Mouse (Mus musculus): ENCODE measurements around the gene Mki67. TPM values are rescaled to one million over a fixed set of nuclear protein-coding genes. Genes with fewer than 3 reads are reported as not detected.
"Not testable (repeated sequence)": the region's sequence is repeated elsewhere in the genome, so short reads cannot be mapped to it uniquely, and the experiment has no call there.

The Mki67 gene
- polyA plus RNA-seq, 1 experiment from 2014 or later: 82.1 TPM

DNA sequence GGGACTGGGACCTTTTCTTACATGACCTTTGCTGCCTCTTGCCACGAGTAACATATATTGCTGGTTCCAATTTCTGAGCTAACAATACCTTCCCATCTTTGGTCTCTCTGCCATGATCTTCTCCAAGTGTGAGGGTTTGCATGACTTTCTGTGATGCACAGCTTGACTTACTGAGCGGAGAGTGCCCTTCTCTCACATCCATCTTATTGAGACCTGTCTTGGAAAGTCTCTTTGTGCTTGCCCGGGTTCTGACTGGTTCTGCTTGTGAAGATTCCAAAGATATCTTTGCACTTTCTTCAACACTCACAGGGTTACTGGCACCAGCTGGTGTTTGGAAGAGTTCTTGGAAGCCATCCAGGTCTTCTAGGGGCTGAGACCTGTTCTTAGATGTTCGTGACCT lies 20.0 kb downstream of the Mki67 start:
- DNase-seq (no peak), ATAC-seq (ENCODE audit: low read depth) (no peak)
- H3K27me3 ChIP-seq: no peaks in the 10 kb centered on the region
- H3K27ac ChIP-seq: no peak overlapping the region
- H3K4me2 ChIP-seq: no peak overlapping the region
- no peaks in the 10 kb centered on the region for H3K9me3 ChIP-seq (replicated peaks)
- WGBS (ENCODE audit: insufficient replicate concordance): 95% methylated on average over 4 of the region's 4 CpGs
- H3K4me3 ChIP-seq (replicated peaks): no peak overlapping the region
- H3K4me1 ChIP-seq (replicated peaks): no peaks in the 10 kb centered on the region
- peaks cover 100% of the 10 kb centered on the region for H3K36me3 ChIP-seq
- H3K9ac ChIP-seq: no peak overlapping the region

DNA sequence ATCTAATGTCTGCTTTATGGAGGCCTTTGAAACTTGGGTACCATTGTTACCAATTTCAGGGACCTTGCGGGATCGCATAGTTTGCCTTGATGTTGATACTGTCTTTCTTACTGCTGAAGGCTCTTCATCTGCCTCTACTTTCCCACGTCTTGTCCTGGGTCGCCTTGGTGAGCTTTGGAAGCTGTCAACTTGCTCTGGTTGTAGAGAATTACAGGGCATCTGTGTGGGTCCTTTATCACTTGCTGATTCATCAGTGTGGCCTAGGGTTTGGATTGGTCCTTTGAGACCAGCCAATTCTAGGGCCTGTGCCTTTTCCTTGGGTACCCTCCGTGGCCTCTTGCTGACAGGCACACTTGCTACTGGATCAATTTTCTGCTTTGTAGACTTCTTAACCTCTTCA lies 21.4 kb downstream of the Mki67 start:
- no peak overlapping the region for H3K9ac ChIP-seq
- DNase-seq (no peak), ATAC-seq (ENCODE audit: low read depth) (no peak)
- no peak overlapping the region for H3K4me3 ChIP-seq (replicated peaks)
- H3K27ac ChIP-seq: no peak overlapping the region
- no peaks in the 10 kb centered on the region for H3K4me1 ChIP-seq (replicated peaks)
- no peaks in the 10 kb centered on the region for H3K9me3 ChIP-seq (replicated peaks)
- 95% methylated on average over 5 of the region's 5 CpGs for WGBS (ENCODE audit: insufficient replicate concordance)
- H3K27me3 ChIP-seq: no peaks in the 10 kb centered on the region
- no peak overlapping the region for H3K4me2 ChIP-seq
- peaks cover 100% of the 10 kb centered on the region for H3K36me3 ChIP-seq

DNA sequence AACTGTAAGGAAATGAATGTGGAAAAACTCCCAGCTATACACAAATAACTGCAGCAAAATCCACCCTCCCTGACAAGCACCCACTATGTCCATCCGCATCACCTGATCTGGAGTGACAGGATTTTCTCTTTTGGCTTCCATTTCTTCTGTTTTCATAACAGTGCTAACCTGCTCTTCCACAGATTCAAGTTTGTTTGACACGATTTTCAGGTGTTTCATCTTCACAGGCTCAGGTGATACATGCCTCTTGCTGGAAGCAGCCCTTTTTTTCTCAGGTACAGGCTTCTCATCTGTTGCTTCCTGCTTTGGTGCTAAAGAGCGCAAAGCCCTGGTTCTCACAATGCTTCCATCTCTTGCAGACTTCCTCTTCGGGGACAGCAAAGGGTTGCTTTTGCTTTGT lies 22.0 kb downstream of the Mki67 start:
- DNase-seq (no peak), ATAC-seq (ENCODE audit: low read depth) (no peak)
- 89% methylated on average over 4 of the region's 4 CpGs for WGBS (ENCODE audit: insufficient replicate concordance)
- Histone ChIP-seq H3K27ac (no peak overlapping the region), H3K27me3 (no peaks in the 10 kb centered on the region), H3K4me2 (no peak overlapping the region), H3K4me1 (replicated peaks) (no peaks in the 10 kb centered on the region), H3K9ac (no peak overlapping the region), H3K4me3 (replicated peaks) (no peak overlapping the region), H3K36me3 (peaks cover 100% of the 10 kb centered on the region), H3K9me3 (replicated peaks) (no peaks in the 10 kb centered on the region)

DNA sequence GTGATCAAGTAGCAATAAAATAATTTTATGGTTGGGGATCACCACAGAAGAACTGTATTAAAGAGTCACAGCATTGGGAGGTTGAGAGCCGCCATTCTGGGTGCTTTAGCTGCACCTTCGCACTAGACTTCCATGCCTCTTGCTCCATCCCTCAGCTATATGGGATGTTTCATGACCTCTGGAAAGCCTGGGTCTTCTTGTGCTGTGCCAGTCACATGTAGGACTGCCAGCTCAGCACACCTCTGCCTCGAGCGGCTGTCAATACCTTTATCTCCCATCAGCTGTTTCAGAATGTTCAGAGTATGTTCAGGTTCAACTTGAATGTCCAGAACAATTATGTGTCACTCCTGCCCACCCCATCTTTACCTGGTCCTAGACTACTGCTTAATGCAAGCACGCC lies 24.2 kb downstream of the Mki67 start:
- Histone ChIP-seq H3K27ac (no peak overlapping the region), H3K27me3 (no peaks in the 10 kb centered on the region), H3K4me2 (no peak overlapping the region), H3K9me3 (replicated peaks) (no peaks in the 10 kb centered on the region), H3K4me1 (replicated peaks) (no peaks in the 10 kb centered on the region), H3K36me3 (peaks cover 100% of the 10 kb centered on the region), H3K9ac (no peak overlapping the region), H3K4me3 (replicated peaks) (no peak overlapping the region)
- ATAC-seq (ENCODE audit: low read depth): no peak
- WGBS (ENCODE audit: insufficient replicate concordance): 87% methylated on average over 5 of the region's 5 CpGs
- no peak for DNase-seq

DNA sequence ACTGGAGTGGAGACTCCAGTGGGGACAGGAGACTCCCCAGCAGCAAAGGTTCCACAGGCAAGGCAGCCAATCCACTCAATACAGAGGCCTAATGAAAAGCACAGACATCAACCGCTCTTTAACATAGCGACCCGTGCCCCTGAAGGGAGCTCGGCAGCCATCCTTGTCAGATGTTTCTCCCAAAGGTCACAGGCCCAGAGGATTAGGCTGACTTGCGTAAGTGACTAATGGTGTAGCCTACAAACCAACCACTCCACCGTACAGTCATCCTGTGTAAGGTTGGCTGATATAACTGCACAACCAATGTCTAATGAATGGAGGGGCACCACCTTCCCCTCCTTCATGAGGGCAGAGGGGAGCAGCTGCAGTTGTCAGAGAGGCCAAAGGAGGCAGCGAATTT lies 26.8 kb downstream of the Mki67 start:
- DNase-seq (no peak), ATAC-seq (ENCODE audit: low read depth) (no peak)
- H3K4me3 ChIP-seq (replicated peaks): no peak overlapping the region
- H3K4me2 ChIP-seq: no peak overlapping the region
- no peaks in the 10 kb centered on the region for H3K9me3 ChIP-seq (replicated peaks)
- H3K36me3 ChIP-seq: peaks cover 99% of the 10 kb centered on the region
- H3K27ac ChIP-seq: no peak overlapping the region; the same call in 1 of the 2 replicates
- no peaks in the 10 kb centered on the region for H3K27me3 ChIP-seq
- H3K9ac ChIP-seq: no peak overlapping the region
- no peaks in the 10 kb centered on the region for H3K4me1 ChIP-seq (replicated peaks)
- 89% methylated on average over 7 of the region's 7 CpGs for WGBS (ENCODE audit: insufficient replicate concordance)

DNA sequence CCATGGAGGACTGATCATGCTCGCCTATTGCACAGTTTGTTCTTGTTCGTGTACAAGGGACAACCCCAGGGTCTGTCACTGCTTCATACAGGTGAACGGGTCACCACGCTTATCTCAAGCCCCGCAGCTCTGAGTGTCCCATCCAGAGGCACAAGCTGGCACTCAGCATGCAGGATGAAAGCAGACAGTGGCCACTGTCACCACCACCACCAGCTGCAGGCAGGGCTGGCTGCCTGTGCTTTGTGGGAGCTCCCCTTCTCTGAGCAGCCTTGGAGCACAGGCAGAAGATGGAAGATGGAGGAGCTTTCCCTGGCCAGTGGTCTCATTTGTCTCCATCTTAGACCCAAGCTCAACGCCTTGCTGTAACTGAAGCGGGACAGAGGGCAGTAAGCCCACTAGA lies 31.2 kb downstream of the Mki67 start:
- Histone ChIP-seq H3K36me3 (peaks cover 62% of the 10 kb centered on the region), H3K9ac (no peak overlapping the region), H3K27ac (peak overlapping the region; percentile 53), H3K4me3 (replicated peaks) (no peak overlapping the region), H3K4me1 (replicated peaks) (no peaks in the 10 kb centered on the region), H3K4me2 (no peak overlapping the region), H3K9me3 (replicated peaks) (no peaks in the 10 kb centered on the region), H3K27me3 (no peaks in the 10 kb centered on the region)
- 74% methylated on average over 7 of the region's 7 CpGs for WGBS (ENCODE audit: insufficient replicate concordance)
- DNase-seq: no peak
- peak; percentile 24 for ATAC-seq (ENCODE audit: low read depth)

DNA sequence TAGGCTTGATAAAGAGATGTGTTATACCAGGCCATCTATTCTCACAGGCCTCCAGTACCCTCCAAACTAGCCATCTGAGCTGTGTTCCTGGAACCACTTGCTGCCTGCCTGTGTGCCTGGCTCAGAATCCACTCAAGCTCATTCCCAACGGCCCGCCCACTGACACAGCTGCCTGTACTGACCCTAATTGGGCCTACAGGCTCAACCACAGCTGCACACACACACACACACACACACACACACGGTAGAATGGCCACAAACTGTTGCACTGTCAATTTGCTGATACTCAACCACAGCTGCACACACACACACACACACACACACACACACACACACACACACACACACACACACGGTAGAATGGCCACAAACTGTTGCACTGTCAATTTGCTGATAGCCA lies 32.1 kb downstream of the Mki67 start:
- peak overlapping the region; percentile 14; the same call in 1 of the 2 replicates for H3K27ac ChIP-seq
- 58% methylated on average over 4 of the region's 4 CpGs for WGBS (ENCODE audit: insufficient replicate concordance)
- ATAC-seq (ENCODE audit: low read depth): peak; percentile 27; the same call in 1 of the 2 replicates

DNA sequence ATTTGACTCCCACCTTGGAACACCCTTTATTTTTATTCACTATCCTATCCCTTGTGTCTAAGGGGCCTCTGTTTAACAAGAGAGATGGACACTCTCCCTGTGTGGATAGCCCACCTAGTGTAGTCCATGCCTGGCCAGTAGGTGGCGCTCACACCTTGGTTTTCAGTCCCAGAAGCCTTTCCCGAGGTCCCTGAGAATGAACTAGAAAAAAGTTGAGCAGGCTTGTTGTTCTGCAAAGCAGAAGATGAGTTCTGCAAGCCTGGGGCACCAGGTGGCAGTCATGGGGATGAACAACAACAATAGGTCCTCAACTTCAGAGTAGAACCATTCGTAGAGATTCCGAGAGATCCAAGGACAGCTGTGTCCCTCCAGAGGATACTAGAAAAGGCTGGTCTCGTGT lies 35.8 kb downstream of the Mki67 start:
- Histone ChIP-seq H3K4me1 (replicated peaks) (no peaks in the 10 kb centered on the region), H3K27me3 (no peaks in the 10 kb centered on the region), H3K4me3 (replicated peaks) (no peak overlapping the region), H3K9ac (no peak overlapping the region), H3K36me3 (peaks cover 16% of the 10 kb centered on the region), H3K4me2 (no peak overlapping the region), H3K9me3 (replicated peaks) (no peaks in the 10 kb centered on the region), H3K27ac (no peak overlapping the region)
- DNase-seq: peak; percentile 41
- ATAC-seq (ENCODE audit: low read depth): peak; percentile 43; the same call in 1 of the 2 replicates
- WGBS (ENCODE audit: insufficient replicate concordance): 62% methylated on average over 5 of the region's 5 CpGs

More for the DNA sequence above, 32.1 kb downstream of the Mki67 start:
- not testable (repeated sequence) for H3K4me1 ChIP-seq (replicated peaks); H3K9ac ChIP-seq; H3K4me2 ChIP-seq; DNase-seq; H3K4me3 ChIP-seq (replicated peaks); H3K27me3 ChIP-seq; H3K9me3 ChIP-seq (replicated peaks)
- peaks cover 54% of the 10 kb centered on the region for H3K36me3 ChIP-seq

DNA sequence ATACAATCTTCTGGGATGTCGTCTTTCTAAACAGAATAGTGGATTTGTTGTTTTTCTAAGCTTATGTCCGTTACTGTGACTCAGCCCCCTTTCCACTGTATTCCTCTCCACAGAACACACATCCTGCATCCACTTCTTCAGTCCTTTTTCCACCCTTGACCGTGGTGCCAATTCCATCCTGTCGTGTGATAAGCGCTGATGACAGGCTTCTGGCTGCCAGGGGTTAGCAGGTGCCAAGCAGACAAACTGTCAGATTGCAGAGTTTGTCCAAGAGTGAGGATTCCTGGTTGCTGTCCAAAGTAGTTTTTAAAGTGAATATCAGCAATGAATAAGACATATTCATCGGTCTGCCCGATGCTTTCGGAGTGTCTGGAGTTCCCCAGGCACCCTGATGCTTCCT lies 39.4 kb downstream of the Mki67 start:
- no peak overlapping the region for H3K4me3 ChIP-seq (replicated peaks)
- 81% methylated on average over 8 of the region's 8 CpGs for WGBS (ENCODE audit: insufficient replicate concordance)
- no peaks in the 10 kb centered on the region for H3K36me3 ChIP-seq
- H3K4me1 ChIP-seq (replicated peaks): no peaks in the 10 kb centered on the region
- H3K9me3 ChIP-seq (replicated peaks): no peaks in the 10 kb centered on the region
- no peaks in the 10 kb centered on the region for H3K27me3 ChIP-seq
- no peak overlapping the region for H3K4me2 ChIP-seq
- H3K27ac ChIP-seq: no peak overlapping the region
- no peak for ATAC-seq (ENCODE audit: low read depth)
- no peak for DNase-seq
- H3K9ac ChIP-seq: no peak overlapping the region

DNA sequence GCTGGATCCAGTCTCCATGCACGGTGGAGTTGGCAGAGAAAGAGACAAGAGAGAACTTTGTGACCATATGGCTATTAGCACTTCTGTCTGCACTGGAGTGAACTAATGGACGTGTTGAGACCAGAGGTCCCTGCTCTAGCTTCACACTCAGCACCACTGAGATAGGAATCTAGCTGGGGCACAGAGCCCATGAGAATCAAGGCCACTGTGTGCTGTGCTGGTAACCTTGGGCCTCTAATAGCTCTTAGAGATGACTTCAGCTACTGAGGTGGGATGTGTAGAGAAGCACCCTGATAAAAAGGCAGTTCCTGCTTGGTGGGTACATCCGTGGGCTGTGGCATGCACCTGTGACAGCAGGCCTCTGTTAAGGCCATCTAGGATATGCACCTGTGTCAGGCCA lies 42.6 kb downstream of the Mki67 start:
- 49% methylated on average over 3 of the region's 3 CpGs for WGBS (ENCODE audit: insufficient replicate concordance)
- DNase-seq: no peak
- no peak for ATAC-seq (ENCODE audit: low read depth)

DNA sequence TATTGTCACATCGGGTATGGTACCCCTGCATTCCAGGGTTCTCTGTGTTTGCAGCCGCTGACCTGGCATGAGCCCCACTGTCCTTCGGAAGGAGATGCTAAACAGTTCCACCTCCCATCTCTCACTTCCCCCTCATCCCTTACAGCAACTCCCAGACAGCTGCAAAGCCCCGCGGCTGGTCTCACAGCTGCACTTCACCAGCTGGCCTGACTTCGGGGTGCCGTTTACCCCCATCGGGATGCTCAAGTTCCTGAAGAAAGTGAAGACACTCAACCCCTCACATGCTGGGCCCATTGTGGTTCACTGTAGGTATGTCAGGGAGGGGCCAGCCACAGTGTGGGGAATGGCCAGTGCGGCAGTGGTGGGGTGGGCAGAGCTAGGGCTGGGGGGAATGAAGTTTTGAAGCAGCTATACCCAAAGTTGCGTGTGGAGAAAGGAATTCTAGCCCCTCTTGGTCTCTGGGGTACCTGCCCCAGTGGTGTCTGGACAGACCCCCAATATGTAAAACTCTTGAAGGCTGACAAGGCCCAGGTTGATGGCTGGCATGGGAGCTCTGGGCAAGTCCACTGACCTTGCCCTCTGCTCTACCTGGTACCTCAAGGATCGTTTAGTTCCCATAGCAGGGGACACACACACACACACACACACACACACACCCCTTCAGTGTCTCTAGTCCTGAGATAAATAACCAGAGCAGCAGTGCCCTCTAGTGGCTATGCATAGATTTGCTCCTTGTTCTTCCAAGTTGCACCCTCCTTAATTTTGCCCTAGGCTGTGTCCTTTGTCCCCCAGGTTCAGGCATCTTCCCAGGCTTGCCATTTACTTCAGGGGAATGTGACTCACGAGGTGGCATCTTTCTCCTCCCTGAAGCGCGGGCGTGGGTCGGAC lies 47.1 kb downstream of the Mki67 start:
- DNase-seq (peak; percentile 28), ATAC-seq (ENCODE audit: low read depth) (peak; percentile 21; the same call in 1 of the 2 replicates)
- Histone ChIP-seq H3K9me3 (replicated peaks) (no peaks in the 10 kb centered on the region), H3K36me3 (no peaks in the 10 kb centered on the region), H3K4me2 (no peak overlapping the region), H3K4me1 (replicated peaks) (no peaks in the 10 kb centered on the region), H3K4me3 (replicated peaks) (no peak overlapping the region), H3K27me3 (no peaks in the 10 kb centered on the region), H3K27ac (no peak overlapping the region), H3K9ac (no peak overlapping the region)
- 58% methylated on average over 16 of the region's 16 CpGs for WGBS (ENCODE audit: insufficient replicate concordance)

More for the DNA sequence above, 42.6 kb downstream of the Mki67 start:
- no peak overlapping the region for H3K27ac ChIP-seq
- H3K9me3 ChIP-seq (replicated peaks): no peaks in the 10 kb centered on the region
- H3K36me3 ChIP-seq: no peaks in the 10 kb centered on the region
- H3K27me3 ChIP-seq: no peaks in the 10 kb centered on the region
- no peak overlapping the region for H3K4me3 ChIP-seq (replicated peaks)
- no peak overlapping the region for H3K4me2 ChIP-seq
- no peaks in the 10 kb centered on the region for H3K4me1 ChIP-seq (replicated peaks)
- H3K9ac ChIP-seq: no peak overlapping the region

DNA sequence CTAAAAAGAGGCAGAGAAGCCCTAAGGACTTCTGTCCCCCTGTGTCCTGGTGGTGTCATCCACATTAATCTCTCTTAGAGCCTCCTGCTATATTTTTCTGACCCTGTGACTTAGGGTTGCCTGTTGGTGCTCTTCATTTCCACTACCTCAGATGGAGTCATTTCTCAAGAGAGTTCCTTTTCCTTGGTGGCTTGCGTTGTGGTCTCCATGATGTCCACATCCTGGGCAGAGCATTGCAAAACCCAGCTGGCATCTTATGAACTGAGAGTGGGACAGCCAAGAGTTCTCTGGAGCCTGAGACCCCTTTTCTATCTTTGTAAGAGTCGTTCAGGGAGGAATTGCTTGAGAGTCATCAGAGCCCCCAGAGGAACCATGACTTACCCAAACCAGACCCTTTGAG lies 49.8 kb downstream of the Mki67 start:
- ATAC-seq (ENCODE audit: low read depth) (no peak), DNase-seq (no peak)
- H3K27ac ChIP-seq: no peak overlapping the region
- H3K9ac ChIP-seq: no peak overlapping the region
- H3K36me3 ChIP-seq: no peaks in the 10 kb centered on the region
- no peak overlapping the region for H3K4me2 ChIP-seq
- H3K4me3 ChIP-seq (replicated peaks): no peak overlapping the region
- H3K4me1 ChIP-seq (replicated peaks): no peaks in the 10 kb centered on the region
- no peaks in the 10 kb centered on the region for H3K9me3 ChIP-seq (replicated peaks)
- WGBS (ENCODE audit: insufficient replicate concordance): 78% methylated on average over 2 of the region's 2 CpGs
- H3K27me3 ChIP-seq: no peaks in the 10 kb centered on the region

All from liver, embryonic 13.5 days (tissue).